Mouse (Mus musculus): ENCODE data around the gene Tkt.

DNA sequence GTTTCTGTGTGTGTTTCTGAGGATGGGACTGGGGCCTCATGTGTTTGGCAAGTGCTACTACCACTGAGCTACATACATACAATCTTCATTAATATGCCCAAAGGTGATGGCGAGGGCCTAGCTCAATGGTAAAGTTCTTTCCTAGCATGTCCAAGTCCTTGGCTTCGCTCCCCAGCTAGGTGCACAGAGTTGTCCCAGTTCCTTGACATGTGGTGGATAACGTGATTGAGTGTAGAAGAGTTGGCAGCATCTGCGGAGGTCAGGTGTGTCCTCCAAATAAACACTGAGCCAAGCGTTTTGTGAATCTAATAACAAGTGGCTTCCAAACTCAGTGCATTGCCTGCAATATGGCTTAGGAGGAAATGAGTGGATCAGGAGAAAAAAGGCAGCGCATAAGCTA is 18.2 kb downstream of the Tkt start:
- no peak for TF ChIP-seq POLR2A (IDR thresholded peaks at IDR 0.05; ENCODE audit: borderline replicate concordance, extremely low read depth, low read depth, low read length)
- no peak for TF ChIP-seq CTCF (IDR thresholded peaks at IDR 0.05; ENCODE audit: insufficient read depth, low read length)

Measured in lung, adult 2 months (tissue).